11 mouse cellular contexts compared by ENCODE assay signal in the genomic region with DNA sequence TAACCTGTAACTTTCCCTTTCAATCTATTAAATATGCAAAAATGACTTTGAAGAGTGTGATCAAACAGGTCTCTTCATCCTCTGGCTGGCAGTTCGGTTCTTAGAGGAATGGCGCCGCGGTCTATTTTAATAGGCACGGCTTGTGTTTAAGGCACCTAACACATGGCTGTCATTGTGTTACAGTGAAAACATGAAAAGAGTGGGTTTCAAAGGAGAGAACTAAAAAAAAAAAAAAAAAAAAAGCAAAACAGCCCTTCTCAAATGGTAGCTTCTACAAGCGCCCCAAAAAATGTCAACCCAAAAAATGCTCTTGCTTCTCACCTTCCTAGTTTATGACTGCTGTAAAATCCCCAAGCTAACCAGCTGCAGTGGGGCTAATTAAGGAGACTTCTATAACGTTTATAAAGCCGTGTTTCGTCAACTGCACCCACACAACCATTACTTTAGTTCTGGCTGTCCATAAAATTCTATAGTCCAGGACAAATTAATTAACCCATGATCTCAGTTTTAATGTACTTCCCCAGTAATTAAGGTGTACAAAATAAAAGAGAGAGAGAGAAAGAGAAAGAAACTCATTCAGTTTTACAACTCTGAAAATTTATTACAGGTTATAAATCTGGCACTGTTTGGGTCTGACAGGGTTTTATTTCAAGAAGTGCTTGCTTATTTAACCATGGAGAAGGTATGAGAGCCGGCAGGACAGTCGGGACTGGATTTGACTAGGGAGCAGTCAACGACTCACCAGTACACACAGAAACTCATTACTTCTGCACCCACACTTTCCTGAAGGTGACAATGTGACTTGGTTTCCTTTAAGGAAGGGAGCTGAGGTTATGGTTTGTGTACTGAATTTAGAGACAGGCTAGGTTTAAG. TPM values are rescaled to one million over a fixed set of nuclear protein-coding genes. Genes with fewer than 3 reads are reported as not detected.
A peak's percentile ranks its signal among the peaks of the same experiment; 100 is the strongest.
DNase-seq lines count a peak whose midpoint lies in the region; ATAC-seq lines count a peak whose summit lies in the region.
"Had no signal": no experiment of that assay in that cellular context is flagged by ENCODE, and none has a peak within 500 bp of the region (broad histone marks: within the 10 kb centered on the region; RNA-seq: fewer than 3 reads in every experiment).

No protein-coding gene starts in this region.

- H3K4me1 ChIP-seq in kidney, embryonic 14.5 days (ENCODE audit: control insufficient read depth, insufficient read depth, low read length), result 0 out of 2 replicates have a peak, but pooled peaks cover 15% of the 10 kb centered on the region
- peaks cover 17% of the 10 kb centered on the region for H3K4me1 ChIP-seq in forebrain, embryonic 10.5 days
- H3K4me1 ChIP-seq in limb, embryonic 13.5 days, result peaks cover 42% of the 10 kb centered on the region
- H3K4me1 ChIP-seq: hindbrain, embryonic 15.5 days had no signal

- H3K9ac ChIP-seq in kidney, embryonic 14.5 days (ENCODE audit: low read depth, low read length), result no peak overlapping the region
- H3K9ac ChIP-seq in limb, embryonic 13.5 days, result no peak overlapping the region
- H3K9ac ChIP-seq: hindbrain, embryonic 15.5 days had no signal

- peak; percentile 75; the same call in 1 of the 2 replicates for ATAC-seq in kidney, embryonic 14.5 days (ENCODE audit: low FRiP score, low TSS enrichment)
- ATAC-seq in limb, embryonic 13.5 days (ENCODE audit: low FRiP score, low read depth), result peak; percentile 54; the same call in 1 of the 2 replicates

- H3K9me3 ChIP-seq in kidney, embryonic 14.5 days (ENCODE audit: control insufficient read depth, low read length), result 0 out of 2 replicates have a peak, but pooled peaks cover 2% of the 10 kb centered on the region
- no peaks in the 10 kb centered on the region for H3K9me3 ChIP-seq in forebrain, embryonic 10.5 days
- H3K9me3 ChIP-seq in limb, embryonic 13.5 days, result no peaks in the 10 kb centered on the region
- H3K9me3 ChIP-seq: hindbrain, embryonic 15.5 days had no signal

- H3K4me3 ChIP-seq in kidney, embryonic 14.5 days (ENCODE audit: low read length), result no peak overlapping the region
- H3K4me3 ChIP-seq in forebrain, embryonic 10.5 days, result no peak overlapping the region
- H3K4me3 ChIP-seq in limb, embryonic 13.5 days, result peak overlapping the region; percentile 29
- H3K4me3 ChIP-seq: heart, adult 2 months; hindbrain, embryonic 15.5 days had no signal

- peak overlapping the region; percentile 45 for H3K4me2 ChIP-seq in kidney, embryonic 14.5 days (replicated peaks; ENCODE audit: low read depth, low read length)
- peak overlapping the region; percentile 60 for H3K4me2 ChIP-seq in limb, embryonic 13.5 days (replicated peaks)
- H3K4me2 ChIP-seq: hindbrain, embryonic 15.5 days had no signal

- WGBS in kidney, embryonic 14.5 days, result 22% methylated on average over 12 of the region's 12 CpGs
- WGBS in forebrain, embryonic 10.5 days, result 89% methylated on average over 12 of the region's 12 CpGs
- WGBS in limb, embryonic 13.5 days, result 12% methylated on average over 12 of the region's 12 CpGs

- peaks cover 17% of the 10 kb centered on the region; the same call in 1 of the 2 replicates for H3K36me3 ChIP-seq in kidney, embryonic 14.5 days (ENCODE audit: control insufficient read depth, insufficient read depth, low read length)
- peaks cover 52% of the 10 kb centered on the region for H3K36me3 ChIP-seq in forebrain, embryonic 10.5 days (replicated peaks)
- peaks cover 12% of the 10 kb centered on the region; the same call in 1 of the 2 replicates for H3K36me3 ChIP-seq in limb, embryonic 13.5 days

- no peak for DNase-seq in kidney, adult 8-10 months
- DNase-seq in forebrain, embryonic 10.5 days (ENCODE audit: extremely low spot score, low spot score), result no peak
- DNase-seq in forelimb bud, embryonic 11.5 days (ENCODE audit: low read depth, low spot score), result peak; percentile 85
- DNase-seq in urinary bladder, postnatal 25 days (ENCODE audit: low spot score), result no peak
- DNase-seq in Muller cell, postnatal 12 days (ENCODE audit: inconsistent ontology term), result no peak
- no peak for DNase-seq in ovary, postnatal 10 days (ENCODE audit: low spot score)
- DNase-seq: heart, adult 2 months; right cerebral cortex, postnatal 25 days had no signal

- no peaks in the 10 kb centered on the region for H3K27me3 ChIP-seq in kidney, embryonic 14.5 days (ENCODE audit: control insufficient read depth, insufficient read depth, low read length)
- no peaks in the 10 kb centered on the region for H3K27me3 ChIP-seq in forebrain, embryonic 10.5 days (ENCODE audit: poor library complexity, severe bottlenecking)
- peaks cover 30% of the 10 kb centered on the region for H3K27me3 ChIP-seq in limb, embryonic 13.5 days
- H3K27me3 ChIP-seq: hindbrain, embryonic 15.5 days had no signal

- H3K27ac ChIP-seq in kidney, embryonic 14.5 days (ENCODE audit: low read depth, low read length), result no peak overlapping the region
- H3K27ac ChIP-seq in forebrain, embryonic 10.5 days, result 0 out of 2 replicates have a peak overlapping the region, but pooled peaks have one; percentile 6
- H3K27ac ChIP-seq in limb, embryonic 13.5 days, result peak overlapping the region; percentile 69
- H3K27ac ChIP-seq: heart, adult 2 months; hindbrain, embryonic 15.5 days had no signal

RNA-seq across cellular contexts. Expression of gene Bend4, which starts 27.3 kb away (rescaled TPM):
- 9.7 and 11.6 TPM in 2 replicates for polyA plus RNA-seq in kidney, embryonic 14.5 days (2014; fragmentation: Nextera tagmentation; extraction: Ambion mirVana)
- polyA plus RNA-seq in forebrain, embryonic 10.5 days (2016; fragmentation: Nextera tagmentation; extraction: Ambion mirVana), result 9.8 and 10.4 TPM in 2 replicates
- 4.9 and 5.3 TPM in 2 replicates for polyA plus RNA-seq in limb, embryonic 13.5 days (2015; fragmentation: Nextera tagmentation; extraction: Ambion mirVana)
